Mouse (Mus musculus) kidney, embryonic 15.5 days (tissue): Measurements from ENCODE around the gene Otud5. TPM values are rescaled to one million over a fixed set of nuclear protein-coding genes. Genes with fewer than 3 reads are reported as not detected.
A peak's percentile ranks its signal among the peaks of the same experiment; 100 is the strongest.

Experiments used
- microRNA counts: library from miRNA; unstranded; fragments of <30 nt; microRNA quantifications from one replicate; lab custom pipeline; 2016
- microRNA-seq: library from miRNA; unstranded; fragments of <30 nt; microRNA quantifications from one replicate; pipeline ENCODE4, GENCODE M21; 2016
- polyA plus RNA-seq: library from polyadenylated mRNA; unstranded; fragments of >200 nt; fragmentation: Nextera tagmentation; extraction: Ambion mirVana; gene quantifications from 2 replicates; pipeline ENCODE4 v1.2.1, GENCODE M21; 2015

Otud5 gene
- polyA plus RNA-seq, 1 experiment from 2014 or later, result 44.8 TPM

MicroRNA genes within 50 kb of the gene (microRNA counts, 519-probe panel; counts per million panel counts)
- 1,973 counts per million, percentile 15 among the panel's probes with 10 or more counts for microRNA mmu-miR-1198 (lab: Ali Mortazavi, UCI)

Small RNA genes within 50 kb of the gene (microRNA-seq; reads per million reads assigned to microRNA genes)
- gene Mir1198, result 16.7 reads per million, percentile 36 among the genes with 10 or more reads in this experiment

Other genes with a start within 250 kb of the Otud5 start
- gene Ccdc22, start 235.8 kb upstream of the Otud5 start, polyA plus RNA-seq, result 29.9 and 30.5 TPM in 2 replicates
- 0.04 TPM in 1 of 2 replicates, not detected in the other for gene Cacna1f, start 234.3 kb upstream of the Otud5 start, polyA plus RNA-seq
- 2.2 and 5.5 TPM in 2 replicates for gene Syp, start 202.9 kb upstream of the Otud5 start, polyA plus RNA-seq
- 10.9 and 13.2 TPM in 2 replicates for gene Prickle3, start 184.1 kb upstream of the Otud5 start, polyA plus RNA-seq
- gene Plp2, start 170.0 kb upstream of the Otud5 start, polyA plus RNA-seq, result 156 and 168 TPM in 2 replicates
- gene Magix, start 160.1 kb upstream of the Otud5 start, polyA plus RNA-seq, result 0.58 and 0.68 TPM in 2 replicates
- 40.3 and 42.5 TPM in 2 replicates for gene Gpkow, start 144.2 kb upstream of the Otud5 start, polyA plus RNA-seq
- gene Wdr45, start 127.0 kb upstream of the Otud5 start, polyA plus RNA-seq, result 35.4 and 38.6 TPM in 2 replicates
- gene Gm45208, start 119.1 kb upstream of the Otud5 start, polyA plus RNA-seq, result 0.96 TPM in 1 of 2 replicates, not detected in the other
- 64.4 and 68.9 TPM in 2 replicates for gene Praf2, start 112.9 kb upstream of the Otud5 start, polyA plus RNA-seq
- gene Ccdc120, start 90.5 kb upstream of the Otud5 start, polyA plus RNA-seq, result 19.6 and 20.2 TPM in 2 replicates
- 26.3 and 30.9 TPM in 2 replicates for gene Tfe3, start 78.8 kb upstream of the Otud5 start, polyA plus RNA-seq
- gene Gripap1, start 51.6 kb upstream of the Otud5 start, polyA plus RNA-seq, result 44.1 and 51.8 TPM in 2 replicates
- gene Kcnd1, start 19.1 kb upstream of the Otud5 start, polyA plus RNA-seq, result 1.6 and 1.9 TPM in 2 replicates
- 9.7 and 10.8 TPM in 2 replicates for gene Pim2, start 36.9 kb downstream of the Otud5 start, polyA plus RNA-seq
- gene Slc35a2, start 42.7 kb downstream of the Otud5 start, polyA plus RNA-seq, result 33.7 and 35.8 TPM in 2 replicates
- gene Pqbp1, start 57.9 kb downstream of the Otud5 start, polyA plus RNA-seq, result 116 and 119 TPM in 2 replicates
- 168 and 171 TPM in 2 replicates for gene Timm17b, start 58.0 kb downstream of the Otud5 start, polyA plus RNA-seq
- gene Gm10491, start 66.5 kb downstream of the Otud5 start, polyA plus RNA-seq, result not detected in 2 replicates
- gene Gm10490, start 68.2 kb downstream of the Otud5 start, polyA plus RNA-seq, result not detected in 2 replicates
- 1.7 and 7.7 TPM in 2 replicates for gene Pcsk1n, start 78.5 kb downstream of the Otud5 start, polyA plus RNA-seq
- not detected in 2 replicates for gene Eras, start 87.2 kb downstream of the Otud5 start, polyA plus RNA-seq
- gene Hdac6, start 106.5 kb downstream of the Otud5 start, polyA plus RNA-seq, result 49.2 and 59.6 TPM in 2 replicates
- gene Gata1, start 136.7 kb downstream of the Otud5 start, polyA plus RNA-seq, result 1.2 and 2.3 TPM in 2 replicates
- gene Glod5, start 177.1 kb downstream of the Otud5 start, polyA plus RNA-seq, result 0.35 TPM in 1 of 2 replicates, not detected in the other
- gene Suv39h1, start 233.4 kb downstream of the Otud5 start, polyA plus RNA-seq, result 69.0 and 69.5 TPM in 2 replicates
- 0.23 and 0.49 TPM in 2 replicates for gene Was, start 249.1 kb downstream of the Otud5 start, polyA plus RNA-seq